Mouse (Mus musculus) thymus, postnatal 14 days (tissue): ENCODE measurements at regions not wholly inside any gene's neighbourhood (a gene's known extent, or its start where the extent isn't known, plus 50 kb on each side); places are given as distances from the start of the nearest gene placed in this dataset.

Experiments used
- DNase-seq: peaks from one replicate; pipeline ENCODE4 v3.0.0; 2021

GRCm38 (mm10) chr15:96185429-96185828, 101.9 kb upstream of the Arid2 start:
- no peak for DNase-seq

GRCm38 (mm10) chr15:96185901-96186300, 101.4 kb upstream of the Arid2 start:
- peak; percentile 65 for DNase-seq

- DNase-seq, result peak; percentile 66
These were observed 97.8 kb upstream of the Arid2 start for GRCm38 (mm10) chr15:96189551-96189950.

- no peak for DNase-seq
These were observed 89.9 kb upstream of the Arid2 start for GRCm38 (mm10) chr15:96197413-96197812.

GRCm38 (mm10) chr15:96197932-96198331, 89.4 kb upstream of the Arid2 start:
- no peak for DNase-seq

- no peak for DNase-seq
These were observed 86.0 kb upstream of the Arid2 start for GRCm38 (mm10) chr15:96201273-96201672.

GRCm38 (mm10) chr15:96201701-96202460, 85.4 kb upstream of the Arid2 start:
- no peak for DNase-seq

GRCm38 (mm10) chr15:96204187-96204586, 83.1 kb upstream of the Arid2 start:
- DNase-seq, result no peak

GRCm38 (mm10) chr15:96204623-96205022, 82.7 kb upstream of the Arid2 start:
- DNase-seq, result no peak

- no peak for DNase-seq
These were observed 76.5 kb upstream of the Arid2 start for GRCm38 (mm10) chr15:96210721-96211400.

- no peak for DNase-seq
These were observed 73.6 kb upstream of the Arid2 start for GRCm38 (mm10) chr15:96213541-96214312.

GRCm38 (mm10) chr15:96217896-96218295, 69.4 kb upstream of the Arid2 start:
- no peak for DNase-seq

GRCm38 (mm10) chr15:96219746-96220145, 67.6 kb upstream of the Arid2 start:
- no peak for DNase-seq

GRCm38 (mm10) chr15:96231969-96232368, 55.3 kb upstream of the Arid2 start:
- no peak for DNase-seq

GRCm38 (mm10) chr15:96233113-96233512, 54.2 kb upstream of the Arid2 start:
- no peak for DNase-seq

GRCm38 (mm10) chr15:96234783-96235182, 52.5 kb upstream of the Arid2 start:
- no peak for DNase-seq
